Mouse (Mus musculus) thymus, adult 2 months (tissue): ENCODE data around the gene Il12b.

ENCODE experiments used
- CTCF ChIP-seq: fragments of 200-500 bp; IDR thresholded peaks from 2 replicates; pipeline ENCODE4 v1.5.1; 2012; ENCODE audit warnings: mild to moderate bottlenecking, control low read depth, low read length, moderate library complexity, borderline replicate concordance; ENCODE audit not compliant: control insufficient read depth, poor library complexity, insufficient read depth; ENCODE audit errors: extremely low read depth
- POLR2A ChIP-seq: fragments of 200-500 bp; IDR thresholded peaks from 2 replicates; pipeline ENCODE4 v1.6.1; 2012; ENCODE audit warnings: mild to moderate bottlenecking, low read length, control low read depth, moderate library complexity; ENCODE audit not compliant: control insufficient read depth, poor library complexity, insufficient read depth; ENCODE audit errors: extremely low read depth

GRCm38 (mm10) chr11:44398782-44399225 lies 1.1 kb upstream of the Il12b start:
- TF ChIP-seq POLR2A (no peak), CTCF (peak; percentile 74; the same call in 1 of the 2 replicates)
